Mouse (Mus musculus): ENCODE measurements around the gene Ackr2. TPM values are rescaled to one million over a fixed set of nuclear protein-coding genes. Genes with fewer than 3 reads are reported as not detected.

Gene Ackr2
- polyA plus RNA-seq, 1 experiment from 2014 or later: 0.88 TPM

- Histone ChIP-seq H3K27me3 (ENCODE audit: insufficient read depth, low read length) (no peaks in the 10 kb centered on the region), H3K9ac (no peak overlapping the region), H3K9me3 (ENCODE audit: low read depth, low read length) (no peaks in the 10 kb centered on the region), H3K36me3 (ENCODE audit: insufficient read depth) (no peaks in the 10 kb centered on the region), H3K4me3 (ENCODE audit: low read depth, low read length) (no peak overlapping the region), H3K4me1 (ENCODE audit: insufficient read depth) (no peaks in the 10 kb centered on the region), H3K27ac (ENCODE audit: low read depth) (no peak overlapping the region), H3K4me2 (no peak overlapping the region)
- ATAC-seq (ENCODE audit: insufficient read depth): no peak
- no peak for DNase-seq
- 52% methylated on average over 7 of the region's 7 CpGs for WGBS
- no peak for TF ChIP-seq CTCF (IDR thresholded peaks at IDR 0.05; ENCODE audit: low read depth)
Measured at GRCm38 (mm10) chr9:121927721-121928120, 29.6 kb downstream of the Ackr2 start.

- Histone ChIP-seq H3K4me2 (no peak overlapping the region), H3K36me3 (ENCODE audit: insufficient read depth) (no peaks in the 10 kb centered on the region), H3K27ac (ENCODE audit: low read depth) (no peak overlapping the region), H3K27me3 (ENCODE audit: insufficient read depth, low read length) (no peaks in the 10 kb centered on the region), H3K4me1 (ENCODE audit: insufficient read depth) (no peaks in the 10 kb centered on the region), H3K4me3 (ENCODE audit: low read depth, low read length) (no peak overlapping the region), H3K9ac (no peak overlapping the region), H3K9me3 (ENCODE audit: low read depth, low read length) (no peaks in the 10 kb centered on the region)
- peak; percentile 91 for TF ChIP-seq CTCF (IDR thresholded peaks at IDR 0.05; ENCODE audit: low read depth)
- DNase-seq: peak; percentile 79
- no peak; the same call in 1 of the 2 replicates for ATAC-seq (ENCODE audit: insufficient read depth)
- WGBS: 19% methylated on average over 2 of the region's 2 CpGs
Measured at GRCm38 (mm10) chr9:121928498-121928897, 30.3 kb downstream of the Ackr2 start.

- Histone ChIP-seq H3K4me3 (ENCODE audit: low read depth, low read length) (no peak overlapping the region), H3K36me3 (ENCODE audit: insufficient read depth) (no peaks in the 10 kb centered on the region), H3K27me3 (ENCODE audit: insufficient read depth, low read length) (no peaks in the 10 kb centered on the region), H3K4me2 (no peak overlapping the region), H3K9me3 (ENCODE audit: low read depth, low read length) (no peaks in the 10 kb centered on the region), H3K27ac (ENCODE audit: low read depth) (no peak overlapping the region), H3K9ac (no peak overlapping the region), H3K4me1 (ENCODE audit: insufficient read depth) (no peaks in the 10 kb centered on the region)
- ATAC-seq (ENCODE audit: insufficient read depth): no peak
- no peak for DNase-seq
- 79% methylated on average over 4 of the region's 4 CpGs for whole genome bisulfite sequencing
- TF ChIP-seq CTCF (IDR thresholded peaks at IDR 0.05; ENCODE audit: low read depth): no peak
Measured at GRCm38 (mm10) chr9:121934856-121935255, 36.7 kb downstream of the Ackr2 start.

GRCm38 (mm10) chr9:121936952-121937351 is 38.8 kb downstream of the Ackr2 start:
- Histone ChIP-seq H3K36me3 (ENCODE audit: insufficient read depth) (no peaks in the 10 kb centered on the region), H3K27ac (ENCODE audit: low read depth) (no peak overlapping the region), H3K27me3 (ENCODE audit: insufficient read depth, low read length) (no peaks in the 10 kb centered on the region), H3K4me1 (ENCODE audit: insufficient read depth) (no peaks in the 10 kb centered on the region), H3K9ac (no peak overlapping the region), H3K4me2 (no peak overlapping the region; the same call in 1 of the 2 replicates), H3K4me3 (ENCODE audit: low read depth, low read length) (no peak overlapping the region), H3K9me3 (ENCODE audit: low read depth, low read length) (no peaks in the 10 kb centered on the region)
- ATAC-seq (ENCODE audit: insufficient read depth): peak; percentile 31; the same call in 1 of the 2 replicates
- no peak for TF ChIP-seq CTCF (IDR thresholded peaks at IDR 0.05; ENCODE audit: low read depth)
- DNase-seq: peak; percentile 9
- WGBS: 83% methylated on average over 1 of the region's 1 CpGs

GRCm38 (mm10) chr9:121937451-121937864 is 39.3 kb downstream of the Ackr2 start:
- H3K4me2 ChIP-seq: peak overlapping the region; percentile 53
- H3K9ac ChIP-seq: peak overlapping the region; percentile 54; the same call in 1 of the 2 replicates
- WGBS: 39% methylated on average over 6 of the region's 6 CpGs
- H3K27me3 ChIP-seq (ENCODE audit: insufficient read depth, low read length): no peaks in the 10 kb centered on the region
- no peaks in the 10 kb centered on the region for H3K9me3 ChIP-seq (ENCODE audit: low read depth, low read length)
- no peak for TF ChIP-seq CTCF (IDR thresholded peaks at IDR 0.05; ENCODE audit: low read depth)
- ATAC-seq (ENCODE audit: insufficient read depth) (peak; percentile 52), DNase-seq (no peak)
- H3K4me3 ChIP-seq (ENCODE audit: low read depth, low read length): peak overlapping the region; percentile 42
- no peaks in the 10 kb centered on the region for H3K36me3 ChIP-seq (ENCODE audit: insufficient read depth)
- H3K4me1 ChIP-seq (ENCODE audit: insufficient read depth): no peaks in the 10 kb centered on the region
- H3K27ac ChIP-seq (ENCODE audit: low read depth): no peak overlapping the region

GRCm38 (mm10) chr9:121937944-121938355 is 39.8 kb downstream of the Ackr2 start:
- WGBS: 55% methylated on average over 21 of the region's 21 CpGs
- ATAC-seq (ENCODE audit: insufficient read depth) (peak; percentile 77), DNase-seq (peak; percentile 75)
- H3K4me2 ChIP-seq: peak overlapping the region; percentile 53
- no peaks in the 10 kb centered on the region for H3K27me3 ChIP-seq (ENCODE audit: insufficient read depth, low read length)
- no peaks in the 10 kb centered on the region for H3K4me1 ChIP-seq (ENCODE audit: insufficient read depth)
- no peaks in the 10 kb centered on the region for H3K36me3 ChIP-seq (ENCODE audit: insufficient read depth)
- H3K9me3 ChIP-seq (ENCODE audit: low read depth, low read length): no peaks in the 10 kb centered on the region
- H3K9ac ChIP-seq: peak overlapping the region; percentile 54
- peak overlapping the region; percentile 42 for H3K4me3 ChIP-seq (ENCODE audit: low read depth, low read length)
- no peak for TF ChIP-seq CTCF (IDR thresholded peaks at IDR 0.05; ENCODE audit: low read depth)
- H3K27ac ChIP-seq (ENCODE audit: low read depth): no peak overlapping the region

- no peak overlapping the region for H3K9ac ChIP-seq
- no peaks in the 10 kb centered on the region for H3K4me1 ChIP-seq (ENCODE audit: insufficient read depth)
- DNase-seq (no peak), ATAC-seq (ENCODE audit: insufficient read depth) (no peak)
- TF ChIP-seq CTCF (IDR thresholded peaks at IDR 0.05; ENCODE audit: low read depth): no peak
- no peaks in the 10 kb centered on the region for H3K36me3 ChIP-seq (ENCODE audit: insufficient read depth)
- WGBS: 87% methylated on average over 3 of the region's 3 CpGs
- H3K27me3 ChIP-seq (ENCODE audit: insufficient read depth, low read length): no peaks in the 10 kb centered on the region
- no peak overlapping the region for H3K4me2 ChIP-seq
- H3K9me3 ChIP-seq (ENCODE audit: low read depth, low read length): no peaks in the 10 kb centered on the region
- no peak overlapping the region for H3K4me3 ChIP-seq (ENCODE audit: low read depth, low read length)
- H3K27ac ChIP-seq (ENCODE audit: low read depth): no peak overlapping the region
Measured at GRCm38 (mm10) chr9:121943005-121943404, 44.9 kb downstream of the Ackr2 start.

GRCm38 (mm10) chr9:121943628-121944027 is 45.5 kb downstream of the Ackr2 start:
- Histone ChIP-seq H3K4me3 (ENCODE audit: low read depth, low read length) (no peak overlapping the region), H3K9ac (no peak overlapping the region), H3K27me3 (ENCODE audit: insufficient read depth, low read length) (no peaks in the 10 kb centered on the region), H3K36me3 (ENCODE audit: insufficient read depth) (no peaks in the 10 kb centered on the region), H3K4me2 (no peak overlapping the region), H3K9me3 (ENCODE audit: low read depth, low read length) (no peaks in the 10 kb centered on the region), H3K27ac (ENCODE audit: low read depth) (no peak overlapping the region), H3K4me1 (ENCODE audit: insufficient read depth) (no peaks in the 10 kb centered on the region)
- no peak for TF ChIP-seq CTCF (IDR thresholded peaks at IDR 0.05; ENCODE audit: low read depth)
- no peak for ATAC-seq (ENCODE audit: insufficient read depth)
- 87% methylated on average over 3 of the region's 3 CpGs for WGBS
- no peak for DNase-seq
